Mouse (Mus musculus) T-cell, adult 2 months (primary cell): ENCODE data around the gene Hadhb.
A peak's percentile ranks its signal among the peaks of the same experiment; 100 is the strongest.
"Not testable (repeated sequence)": the region's sequence is repeated elsewhere in the genome, so short reads cannot be mapped to it uniquely, and the experiment has no call there.

Source experiments
- DNase-seq: peaks from one replicate; pipeline ENCODE4 v3.0.0; 2022; ENCODE audit warnings: low spot score

Gene Hadhb

GRCm38 (mm10) chr5:30175811-30176210, 20.8 kb downstream of the Hadhb start:
- no peak for DNase-seq

GRCm38 (mm10) chr5:30187687-30188485, 32.8 kb downstream of the Hadhb start:
- no peak for DNase-seq

- DNase-seq: no peak
Measured at GRCm38 (mm10) chr5:30192452-30192851, 37.4 kb downstream of the Hadhb start.

- DNase-seq: no peak
Measured at GRCm38 (mm10) chr5:30195340-30195739, 40.3 kb downstream of the Hadhb start.

- DNase-seq: no peak
Measured at GRCm38 (mm10) chr5:30198257-30198656, 43.2 kb downstream of the Hadhb start.

GRCm38 (mm10) chr5:30201521-30201920, 46.5 kb downstream of the Hadhb start:
- DNase-seq: no peak

- no peak for DNase-seq
Measured at GRCm38 (mm10) chr5:30202221-30202620, 47.2 kb downstream of the Hadhb start.

GRCm38 (mm10) chr5:30203216-30203885, 48.3 kb downstream of the Hadhb start:
- no peak for DNase-seq

- DNase-seq: no peak
Measured at GRCm38 (mm10) chr5:30204441-30204840, 49.4 kb downstream of the Hadhb start.

GRCm38 (mm10) chr5:30205034-30205433, 50.0 kb downstream of the Hadhb start:
- no peak for DNase-seq

- DNase-seq: no peak
Measured at GRCm38 (mm10) chr5:30205493-30205892, 50.4 kb downstream of the Hadhb start, which contains the start of gene Adgrf3. Gene Adgrf3 (minus strand): TSS chr5:30205722.

- DNase-seq: peak; percentile 20
Measured at GRCm38 (mm10) chr5:30207276-30207675, 52.2 kb downstream of the Hadhb start.

- not testable (repeated sequence) for DNase-seq
Measured at GRCm38 (mm10) chr5:30210758-30211157, 55.7 kb downstream of the Hadhb start.

- peak; percentile 50 for DNase-seq
Measured at GRCm38 (mm10) chr5:30214889-30215288, 59.8 kb downstream of the Hadhb start.

- DNase-seq: no peak
Measured at GRCm38 (mm10) chr5:30215970-30216369, 60.9 kb downstream of the Hadhb start.

- no peak for DNase-seq
Measured at GRCm38 (mm10) chr5:30219715-30220114, 64.7 kb downstream of the Hadhb start.

- DNase-seq: no peak
Measured at GRCm38 (mm10) chr5:30220666-30221065, 65.6 kb downstream of the Hadhb start.

GRCm38 (mm10) chr5:30222681-30223080, 67.6 kb downstream of the Hadhb start:
- DNase-seq: no peak

GRCm38 (mm10) chr5:30230901-30231300, 75.9 kb downstream of the Hadhb start:
- peak; percentile 49 for DNase-seq

GRCm38 (mm10) chr5:30231891-30232270, 76.8 kb downstream of the Hadhb start:
- DNase-seq: no peak

GRCm38 (mm10) chr5:30232271-30232971, 77.4 kb downstream of the Hadhb start, which contains the start of gene Selenoi:
Gene Selenoi (plus strand): TSS chr5:30232581.
- DNase-seq: peak; percentile 99

- DNase-seq: peak; percentile 24
Measured at GRCm38 (mm10) chr5:30233042-30233441, 78.0 kb downstream of the Hadhb start.

- no peak for DNase-seq
Measured at GRCm38 (mm10) chr5:30233979-30234378, 78.9 kb downstream of the Hadhb start.
